Mouse (Mus musculus): ENCODE results near the gene Gimap3.

The Gimap3 gene

DNA sequence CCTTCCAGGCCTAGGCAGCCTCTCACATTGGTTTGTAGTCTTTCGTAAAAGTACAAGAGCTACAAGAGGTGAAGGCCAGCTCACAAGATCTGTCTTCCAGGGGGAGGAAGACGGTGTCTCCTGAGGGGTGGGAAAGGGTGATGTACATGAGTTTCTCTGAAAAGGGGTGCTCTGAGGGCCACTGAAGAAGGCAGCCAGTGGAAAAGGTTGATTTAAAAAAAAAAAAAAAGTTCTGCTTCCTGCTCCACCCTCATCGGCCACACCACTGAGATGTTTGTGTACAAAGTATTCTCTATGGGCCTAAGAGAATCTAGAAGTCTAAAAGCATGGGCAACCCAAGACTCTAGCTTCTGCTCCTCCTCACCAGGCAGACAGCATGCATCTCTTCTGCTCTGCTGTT, at the start of gene Gimap3:
TSS of gene Gimap3 (minus strand) at position 156 of the 400 bp plus-strand sequence.
- no peak for DNase-seq

DNA sequence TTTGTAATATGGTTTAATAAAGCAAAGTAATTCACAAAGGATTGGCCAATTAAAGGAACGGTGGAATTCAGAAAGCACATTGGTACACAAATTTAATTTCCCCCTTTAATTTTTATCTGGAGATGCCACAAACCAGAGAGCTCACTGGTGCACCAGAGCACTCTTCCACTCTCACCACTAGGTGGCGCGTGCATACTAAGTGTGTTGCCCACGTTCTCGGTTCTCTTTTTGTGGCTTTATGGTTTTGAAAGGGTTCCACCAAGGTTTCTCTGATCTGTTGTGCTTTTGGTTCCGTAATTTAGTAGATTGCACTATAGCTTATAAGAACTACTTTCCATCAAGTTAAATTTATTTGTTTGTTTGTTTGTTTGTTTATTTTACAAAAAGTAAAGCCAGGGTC, 47.2 kb upstream of the Gimap3 start:
- DNase-seq = peak; percentile 50

DNA sequence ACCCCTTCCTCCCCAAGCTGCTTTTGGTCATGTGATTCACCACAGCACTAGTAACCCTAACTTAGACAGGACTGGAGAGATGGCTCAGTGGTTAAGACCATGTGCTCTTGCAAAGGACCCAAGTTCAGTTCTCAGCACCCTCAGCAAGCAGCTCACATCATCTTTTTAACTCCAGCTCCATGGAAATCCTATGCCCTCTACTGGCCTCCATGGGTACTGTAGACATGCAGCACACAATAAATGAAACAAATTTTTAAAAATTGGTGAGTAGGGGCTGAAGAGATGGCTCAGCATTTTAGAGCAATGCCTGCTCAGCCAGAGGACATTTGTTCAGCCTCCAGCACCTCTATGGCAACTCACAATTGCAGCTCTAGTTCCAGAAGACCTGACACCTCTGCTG, 44.4 kb upstream of the Gimap3 start:
- DNase-seq = no peak

DNA sequence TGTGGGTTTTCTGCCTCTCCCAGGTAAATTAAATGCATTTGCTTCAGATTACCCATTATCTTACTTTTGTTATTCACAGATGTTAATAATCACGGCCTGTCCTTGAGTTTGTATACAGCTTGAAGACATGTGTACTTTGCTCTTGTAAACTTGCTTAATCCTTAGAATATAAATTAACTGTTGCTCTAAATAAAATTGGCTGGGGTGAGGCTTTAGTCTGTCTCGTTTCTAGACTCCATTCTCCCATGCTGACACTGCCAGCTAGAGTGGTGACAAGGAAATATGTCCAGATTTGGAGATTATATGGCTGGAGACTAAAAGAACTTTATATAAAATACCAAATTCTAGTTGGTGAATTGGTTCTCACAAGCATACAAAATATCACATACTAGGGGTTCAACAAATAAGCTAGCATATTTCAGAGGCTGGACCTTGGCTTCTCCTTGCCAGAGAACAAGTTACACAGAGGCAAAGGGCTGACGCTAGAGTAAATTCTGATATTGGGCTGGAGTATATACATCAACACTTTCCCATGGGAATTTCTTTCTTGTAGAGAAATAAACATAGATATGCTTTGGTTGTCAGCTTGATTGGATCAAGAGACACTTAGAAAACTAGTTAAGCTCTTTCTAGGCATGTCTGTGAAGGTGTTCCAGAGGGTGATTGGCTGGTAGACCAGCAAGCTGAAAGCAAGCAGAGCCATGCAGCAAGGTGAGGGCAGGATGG, 39.0 kb upstream of the Gimap3 start:
- no peak for DNase-seq

DNA sequence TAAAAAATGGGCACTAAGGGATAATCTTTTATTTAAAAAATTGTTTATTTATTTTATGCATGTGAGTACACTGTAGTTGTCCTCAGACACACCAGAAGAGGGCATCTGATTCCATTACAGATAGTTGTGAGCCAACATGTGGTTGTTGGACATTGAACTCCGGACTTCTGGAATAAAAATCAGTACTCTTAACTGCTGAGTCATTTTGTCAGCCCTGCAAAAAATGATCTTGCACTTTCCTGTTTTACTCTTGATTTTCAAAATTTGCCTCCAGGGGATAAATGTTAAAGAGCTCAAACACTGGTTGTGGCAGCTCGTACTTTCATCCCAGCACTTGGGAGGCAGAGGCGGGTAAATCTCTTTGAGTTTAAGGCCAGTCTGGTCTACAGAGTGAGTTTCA, 36.1 kb upstream of the Gimap3 start:
- DNase-seq = no peak

DNA sequence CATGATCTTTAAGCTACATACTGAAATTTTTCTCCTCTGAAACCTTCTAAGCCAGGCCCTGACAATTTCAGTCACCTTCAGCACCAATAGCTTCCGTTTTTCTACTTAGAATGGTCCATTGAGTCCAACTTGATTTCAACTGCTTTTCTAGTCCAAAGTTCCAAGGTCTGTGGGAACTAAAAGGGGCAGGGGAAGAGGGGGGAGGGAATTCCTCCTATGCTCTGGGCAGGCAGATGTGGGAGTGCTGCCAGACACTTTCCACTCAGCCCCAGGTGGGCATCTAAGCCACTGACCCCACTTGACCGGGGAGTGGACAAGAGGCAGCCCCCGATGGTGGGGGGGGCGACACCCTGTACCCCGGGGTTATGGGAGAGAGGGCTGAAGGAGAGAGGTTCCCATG, 33.7 kb upstream of the Gimap3 start:
- no peak for DNase-seq

DNA sequence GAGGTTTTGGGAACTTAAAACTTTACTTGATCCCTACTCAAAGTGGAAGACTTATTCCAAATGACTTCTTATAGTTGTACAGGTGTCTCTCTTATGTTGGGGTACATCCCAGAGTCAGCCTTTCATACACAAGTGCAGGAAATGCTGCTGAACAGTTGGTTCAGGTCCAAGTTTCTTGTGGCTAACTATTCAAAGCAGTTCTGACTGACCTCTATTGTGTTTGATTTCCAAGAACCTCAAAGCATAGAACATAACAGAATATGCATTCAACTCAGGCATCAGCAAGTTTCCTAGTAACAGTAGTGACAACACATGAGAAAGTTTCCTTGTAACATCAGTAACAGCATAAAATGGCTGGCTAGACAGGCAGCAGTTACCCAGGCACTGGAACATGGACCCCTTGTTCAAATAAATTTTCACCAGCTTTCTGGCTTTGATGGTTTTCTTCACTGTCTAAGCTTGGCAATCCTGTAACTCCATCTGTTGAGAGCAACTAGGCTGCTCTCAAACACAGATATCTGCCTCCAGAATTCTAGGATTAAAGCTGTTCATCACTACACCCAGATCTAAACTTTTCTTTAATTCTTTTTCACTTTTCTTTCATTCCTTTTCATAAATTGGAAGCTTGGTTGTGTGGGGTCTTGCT, 32.9 kb upstream of the Gimap3 start:
- no peak for DNase-seq

DNA sequence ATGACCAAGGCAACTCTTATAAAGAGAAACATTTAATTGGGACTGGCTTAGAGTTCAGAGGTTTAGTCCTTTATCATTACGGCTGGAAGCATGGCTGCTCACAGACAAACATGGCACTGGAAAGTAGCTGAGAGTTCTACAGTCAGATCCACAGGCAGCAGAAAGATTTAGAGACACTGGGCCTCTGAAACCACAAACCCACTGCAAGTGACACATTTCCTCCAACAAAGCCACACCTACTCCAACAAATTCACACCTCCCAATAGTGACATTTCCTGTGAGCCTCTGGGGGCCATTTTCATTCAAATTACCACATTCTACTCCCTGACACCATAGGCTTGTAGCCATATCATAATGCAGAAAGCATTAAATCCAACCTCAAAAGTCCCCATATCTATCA, 31.2 kb upstream of the Gimap3 start:
- no peak for DNase-seq

DNA sequence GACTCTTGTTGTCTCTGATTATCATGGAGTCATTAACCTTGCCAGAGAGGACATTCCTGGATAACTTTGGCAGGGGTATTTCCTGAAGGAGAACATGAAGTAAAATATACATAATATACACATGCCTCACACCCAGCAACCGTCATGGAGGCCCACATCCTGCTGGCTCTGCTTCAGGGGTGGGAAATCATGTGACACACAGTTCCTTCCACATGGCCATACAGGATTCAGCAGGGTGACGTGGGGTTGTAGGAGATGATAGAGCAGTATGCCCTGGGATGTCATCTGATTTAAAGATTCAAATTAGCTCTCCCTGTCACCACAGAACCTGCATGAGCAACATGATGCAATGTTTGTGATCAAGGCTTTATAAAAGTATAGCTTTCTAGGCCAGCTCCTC, 17.2 kb upstream of the Gimap3 start:
- DNase-seq = no peak

DNA sequence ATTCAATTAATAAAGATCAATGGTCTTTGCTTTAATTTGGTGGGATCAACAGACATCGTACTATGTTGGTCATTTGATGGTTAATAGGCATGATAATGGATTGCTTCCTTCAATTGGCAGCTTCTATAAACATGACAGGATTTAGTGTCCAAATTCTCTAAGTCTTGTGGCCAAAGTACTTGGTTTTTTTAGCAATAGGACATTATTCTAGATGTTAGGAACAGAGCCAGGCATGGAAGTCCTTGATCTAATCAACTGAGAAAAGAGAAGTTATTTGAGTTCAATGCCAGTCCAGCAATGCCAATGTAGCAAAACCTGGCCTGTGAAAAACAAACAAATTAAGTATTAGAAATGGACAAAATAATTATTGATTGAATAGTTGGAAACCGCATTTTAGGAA, 14.9 kb upstream of the Gimap3 start:
- no peak for DNase-seq

DNA sequence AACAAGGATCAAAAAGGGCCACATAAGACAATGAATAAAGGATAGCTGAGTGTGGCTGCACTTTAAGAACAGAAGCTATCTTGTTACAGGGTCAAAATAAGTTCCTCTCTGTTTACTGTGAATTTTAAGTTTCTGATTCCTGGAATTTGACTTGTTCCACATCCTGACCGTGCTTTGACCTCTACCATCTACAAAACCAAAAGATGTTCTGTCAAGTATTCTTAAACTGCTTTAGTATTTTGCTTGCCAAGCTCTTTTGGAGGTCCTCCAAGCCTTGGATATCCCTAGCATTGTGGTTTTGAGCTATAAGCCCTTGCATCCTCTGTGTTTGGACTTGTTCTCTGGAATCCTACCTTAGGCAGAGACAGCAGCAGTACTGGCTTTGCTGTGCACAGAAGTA, 14.5 kb upstream of the Gimap3 start:
- DNase-seq = no peak

DNA sequence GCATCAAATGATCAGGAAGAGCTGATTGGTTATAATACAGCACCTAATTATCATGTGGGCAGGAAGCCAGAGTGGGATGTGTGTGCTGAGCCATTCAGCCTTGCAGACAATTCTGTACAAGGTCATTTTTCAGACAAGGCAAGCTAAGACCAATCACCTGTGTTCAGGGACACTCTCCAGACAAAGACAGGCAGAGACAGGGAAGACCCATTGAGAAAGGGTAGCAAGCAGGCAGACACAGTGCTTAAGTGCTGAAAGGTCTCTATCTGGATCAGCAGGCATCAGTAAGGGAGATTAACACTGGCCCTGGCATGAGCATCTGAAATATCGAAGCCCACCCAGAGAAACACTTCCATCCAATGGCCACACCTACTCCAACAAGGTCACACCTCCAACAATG, 13.8 kb upstream of the Gimap3 start:
- no peak for DNase-seq

DNA sequence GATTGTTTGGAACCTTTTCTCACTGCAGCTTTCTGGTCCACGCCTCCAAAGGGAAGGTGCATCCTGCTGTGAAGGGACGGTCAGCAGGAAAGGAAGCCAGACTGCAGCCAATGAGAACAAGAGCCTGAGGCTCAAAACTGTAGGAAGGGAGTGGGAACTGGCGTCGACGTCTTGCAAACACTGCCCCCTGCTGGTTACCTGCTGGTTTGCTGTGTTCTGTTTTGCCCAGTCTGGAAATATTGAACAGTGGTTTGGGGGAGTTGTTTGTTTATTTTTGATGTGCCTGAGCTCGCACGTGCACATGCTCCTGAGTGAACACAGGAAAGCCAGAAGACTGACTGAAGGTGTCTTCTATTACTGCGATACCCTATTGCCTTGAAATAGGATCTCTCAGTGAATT, 1.4 kb upstream of the Gimap3 start:
- peak; percentile 68 for DNase-seq

DNA sequence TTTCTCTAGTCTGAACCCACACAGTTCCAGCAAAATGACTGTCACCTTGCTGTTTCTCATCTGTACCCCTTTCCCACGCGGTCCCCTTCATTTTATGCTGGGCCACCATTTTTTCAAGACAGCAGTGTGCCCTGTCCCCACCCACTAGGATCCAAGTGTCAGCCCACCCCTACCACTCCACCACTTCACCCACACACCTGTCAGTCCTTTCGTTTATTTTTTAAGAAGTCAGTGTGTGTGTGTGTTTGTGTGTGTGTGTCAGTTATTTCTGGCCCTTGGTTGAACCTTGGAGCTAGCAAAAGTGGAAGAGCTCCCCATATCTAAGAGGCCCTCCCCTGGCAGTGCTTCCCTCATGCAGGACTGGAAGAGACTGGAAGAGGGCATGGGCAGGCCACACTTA, 1.7 kb downstream of the Gimap3 start:
- DNase-seq = no peak

DNA sequence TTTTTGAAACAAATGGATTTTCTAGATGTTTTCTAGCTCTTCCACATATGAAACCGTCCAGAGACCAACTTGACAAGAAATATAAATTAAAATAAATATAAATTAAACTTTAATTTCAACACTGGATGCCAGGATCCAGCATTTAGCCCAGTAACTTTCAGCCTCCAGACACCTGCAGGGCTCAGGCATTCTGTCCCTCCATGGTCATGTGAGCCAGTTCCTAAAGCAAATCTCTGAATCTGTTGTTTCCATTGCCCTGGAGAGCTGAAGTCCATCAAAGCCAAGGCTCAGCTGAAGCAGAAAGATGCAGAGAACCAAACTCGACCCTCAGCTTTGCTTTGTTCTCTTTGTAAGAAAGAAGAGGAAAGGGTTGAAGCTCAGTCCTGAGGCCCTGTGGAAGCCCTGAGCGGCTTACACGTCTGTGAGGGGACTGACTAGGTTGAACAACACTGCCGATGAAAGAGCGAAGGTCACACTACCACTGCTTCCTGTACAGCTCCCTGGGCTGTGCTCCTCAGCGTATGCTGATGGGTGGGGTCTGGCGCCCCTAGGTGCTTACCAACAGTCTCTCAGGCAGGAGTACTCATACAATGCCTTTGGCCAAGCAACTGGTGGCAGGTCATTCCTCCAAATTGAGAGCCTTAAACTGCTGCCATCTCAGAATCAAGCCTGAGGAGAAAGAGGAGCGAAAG, 2.3 kb downstream of the Gimap3 start:
- DNase-seq = no peak

DNA sequence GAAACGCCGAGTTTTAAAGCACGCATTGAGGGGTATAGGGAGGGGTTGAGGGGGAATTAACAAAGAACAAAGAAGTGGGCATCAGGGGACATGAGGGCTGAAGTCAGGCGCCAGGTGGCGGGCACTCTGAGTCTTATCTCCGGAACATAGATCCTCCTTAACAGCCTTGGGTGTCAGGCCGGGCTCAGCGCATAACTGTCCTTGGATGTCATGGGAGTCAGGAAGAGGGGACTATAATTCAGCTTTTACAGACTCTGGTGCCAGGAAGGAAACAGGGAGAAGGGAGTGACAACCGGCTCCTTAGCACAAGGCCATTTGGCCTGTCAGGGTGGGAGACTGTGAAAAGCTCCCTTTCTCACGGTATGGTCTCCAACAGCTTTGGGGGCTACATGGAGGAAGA, 6.2 kb downstream of the Gimap3 start:
- no peak for DNase-seq

DNA sequence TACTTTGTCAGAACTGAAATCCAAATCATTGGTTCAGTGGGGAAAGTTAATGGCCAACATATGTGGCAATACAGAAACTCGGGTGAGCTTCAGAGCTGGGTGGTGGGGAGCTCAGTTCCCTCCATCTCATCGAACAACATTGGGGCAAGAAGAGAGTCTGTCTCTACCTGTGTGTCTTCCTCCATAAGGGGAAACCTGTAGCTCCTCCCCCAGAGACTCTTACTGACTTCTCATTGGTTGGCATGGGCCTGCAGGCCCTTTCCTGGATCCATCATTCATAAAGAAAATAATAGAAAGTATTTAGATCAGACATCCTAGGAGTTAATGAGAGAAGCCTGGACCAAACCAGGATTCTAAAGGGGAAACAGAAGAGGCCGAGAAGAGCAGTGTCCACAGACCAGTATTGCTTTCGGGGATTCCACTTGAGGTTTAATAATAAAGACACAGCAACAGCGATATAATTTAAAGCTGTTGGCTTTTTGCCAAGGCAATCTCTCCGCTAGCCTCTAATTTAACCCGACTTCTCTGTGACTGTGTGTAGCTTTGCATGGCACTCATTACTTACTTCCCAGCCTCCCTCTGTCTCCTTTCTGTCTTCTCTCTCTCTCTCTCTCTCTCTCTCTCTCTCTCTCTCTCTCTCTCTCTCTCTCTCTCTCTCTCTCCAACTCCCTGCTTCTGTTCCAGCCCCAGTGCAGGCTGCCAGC, 6.9 kb downstream of the Gimap3 start:
- no peak for DNase-seq

DNA sequence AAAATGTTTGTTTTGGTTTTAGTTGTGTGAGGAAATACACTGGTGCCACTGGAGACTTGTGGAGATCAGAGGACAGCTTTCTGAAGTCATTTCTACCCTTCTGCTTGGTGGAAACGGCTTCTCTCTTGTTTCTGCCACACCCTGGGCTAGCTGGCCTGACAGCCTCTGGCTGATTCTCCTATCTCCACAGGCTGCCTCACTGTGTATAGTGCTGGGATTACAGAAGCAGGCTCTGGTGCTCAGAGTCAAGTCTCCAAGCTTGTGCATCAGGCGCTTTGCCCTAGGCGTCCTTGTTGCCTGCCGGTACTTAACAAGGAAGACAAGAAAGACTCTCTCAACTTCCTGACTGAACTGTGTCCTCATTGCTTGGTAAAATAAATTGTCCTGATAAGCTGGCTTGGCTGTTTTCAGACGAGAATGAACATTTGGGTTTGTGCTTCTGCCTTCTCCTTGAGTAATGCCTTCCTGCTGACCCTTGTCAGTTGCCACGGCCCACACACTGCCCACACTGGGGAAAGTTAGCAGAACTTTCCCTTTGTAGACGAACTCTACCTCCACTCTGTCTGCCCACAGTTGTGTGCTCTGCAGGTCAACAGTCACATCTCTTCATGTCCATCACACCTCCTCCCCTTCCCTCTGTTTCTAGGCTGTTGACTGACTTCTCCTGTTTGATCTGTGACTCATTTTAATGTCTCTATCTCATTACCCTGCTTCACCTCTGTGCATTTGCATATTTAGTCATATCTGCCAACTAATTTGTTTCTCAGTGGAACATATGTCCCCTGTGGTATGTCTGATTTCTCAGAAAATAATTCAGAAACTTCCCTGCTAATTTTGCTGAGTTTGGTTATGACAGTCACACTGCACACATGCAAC, 23.3 kb downstream of the Gimap3 start:
- no peak for DNase-seq

DNA sequence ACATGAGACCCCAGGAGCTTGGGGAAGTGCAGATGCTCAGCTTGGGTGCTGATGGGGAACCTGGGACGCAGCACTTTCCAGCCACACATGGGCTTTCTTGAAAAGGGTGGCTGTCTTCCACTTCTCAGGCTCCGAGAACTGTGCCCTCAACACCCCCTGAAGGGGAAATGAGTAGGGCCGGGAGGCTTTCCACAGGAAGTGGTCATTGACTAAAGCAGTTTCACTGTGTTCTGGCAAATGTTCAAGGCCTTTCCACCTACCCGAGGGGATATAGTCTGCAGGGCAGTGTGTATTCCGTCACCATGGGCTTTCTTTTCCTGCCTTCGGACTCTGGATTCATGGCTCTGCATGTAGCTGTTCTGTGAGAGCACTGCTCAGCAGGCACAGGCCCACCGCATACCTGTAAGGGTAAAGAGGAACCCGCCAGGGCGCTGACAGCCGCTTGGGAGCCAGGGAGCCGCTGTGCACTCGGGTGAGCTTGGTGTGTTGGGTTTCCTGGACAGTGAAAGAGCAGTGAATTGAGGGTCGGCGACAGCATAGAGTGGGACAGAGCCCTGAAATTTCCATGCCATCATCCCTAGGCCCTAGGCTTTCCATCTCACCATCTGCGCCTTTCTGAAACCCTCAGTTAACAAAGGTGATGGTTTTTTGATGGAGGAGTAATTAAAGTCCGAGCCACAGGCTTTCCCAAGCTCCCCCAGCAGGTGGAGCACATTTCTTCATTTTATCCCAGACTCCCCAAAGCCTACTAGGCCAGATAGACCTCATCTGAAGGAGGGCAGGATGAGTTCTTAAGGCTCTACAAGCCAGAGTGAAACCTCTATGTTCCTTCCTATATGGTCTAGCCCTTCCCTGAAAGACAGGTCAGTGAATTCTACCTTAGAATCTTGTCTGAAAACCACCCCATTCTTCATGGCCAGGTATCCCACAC, 24.4 kb downstream of the Gimap3 start, which contains the start of gene Gimap5:
TSS of gene Gimap5 (plus strand) at position 239 of the 931 bp plus-strand sequence.
- DNase-seq = no peak

DNA sequence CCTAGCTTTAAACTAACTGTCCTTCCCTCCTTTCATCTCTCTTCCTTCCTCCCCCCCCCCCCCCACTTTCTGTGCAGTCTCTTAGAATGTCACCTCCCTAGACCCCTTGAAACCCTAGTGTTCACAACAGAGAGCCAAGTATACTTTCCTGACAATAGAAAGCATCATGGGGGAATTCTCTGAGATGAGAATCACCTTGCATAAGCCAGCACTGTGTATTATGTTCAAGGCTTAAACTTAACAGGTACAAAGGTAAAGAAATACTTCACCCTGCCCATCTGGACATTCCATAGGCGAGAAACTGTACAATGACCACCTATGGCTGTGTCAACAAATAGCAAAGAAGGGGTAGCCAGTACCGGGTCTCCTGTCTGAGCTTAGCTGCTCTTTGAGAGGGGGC, 25.2 kb downstream of the Gimap3 start:
- no peak for DNase-seq

Measured in right cerebral cortex, postnatal 25 days (tissue).